Mouse (Mus musculus) spleen, adult 2 months (tissue): ENCODE data around the gene Iqgap2.

Source experiments
- CTCF ChIP-seq: fragments of 200-500 bp; IDR thresholded peaks from 2 replicates; pipeline ENCODE4 v1.5.1; 2011; ENCODE audit warnings: mild to moderate bottlenecking, inconsistent platforms; ENCODE audit not compliant: insufficient read depth, insufficient read length, insufficient replicate concordance; ENCODE audit errors: extremely low read depth
- POLR2A ChIP-seq: fragments of 200-500 bp; IDR thresholded peaks from 2 replicates; pipeline ENCODE4 v1.6.1; 2011; ENCODE audit warnings: low read depth, low read length, inconsistent platforms

DNA sequence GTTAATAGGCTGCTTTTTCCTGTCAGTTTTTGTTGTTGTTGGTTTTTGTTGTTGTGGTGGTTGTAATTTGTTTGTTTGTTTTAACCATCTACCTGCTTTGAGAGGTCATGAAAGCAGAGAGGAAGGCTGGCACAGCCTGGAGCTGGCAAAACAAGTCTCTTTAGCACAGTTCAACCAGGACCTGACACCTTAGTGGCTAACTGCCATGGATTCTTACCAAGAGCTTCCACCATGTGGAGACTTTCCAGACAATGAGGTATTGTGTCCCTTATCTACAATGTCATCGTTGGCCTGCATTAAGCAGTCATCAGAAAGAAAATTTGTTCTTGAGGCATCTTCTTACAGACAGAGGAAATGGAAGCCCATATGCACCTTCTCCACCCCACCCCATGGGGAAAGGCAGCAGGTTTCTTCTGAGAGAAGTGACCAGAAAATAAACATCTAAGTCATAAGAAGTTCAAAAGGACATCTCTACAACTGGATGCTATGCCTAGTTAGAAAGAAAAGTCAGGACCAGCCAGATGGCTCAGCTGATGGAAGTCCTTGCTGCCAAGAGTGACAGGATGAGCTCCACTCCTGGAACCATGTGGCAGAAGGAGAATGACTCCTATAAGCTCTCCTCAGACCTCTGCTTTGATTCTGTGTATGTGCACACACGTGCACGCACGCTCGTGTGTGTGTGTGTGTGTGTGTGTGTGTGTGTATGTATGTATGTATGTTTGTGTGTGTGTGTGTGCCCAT lies 113.9 kb downstream of the Iqgap2 start:
- TF ChIP-seq CTCF (no peak), POLR2A (no peak)
